Mouse (Mus musculus): ENCODE results near the gene Arl5a.

Gene Arl5a

DNA sequence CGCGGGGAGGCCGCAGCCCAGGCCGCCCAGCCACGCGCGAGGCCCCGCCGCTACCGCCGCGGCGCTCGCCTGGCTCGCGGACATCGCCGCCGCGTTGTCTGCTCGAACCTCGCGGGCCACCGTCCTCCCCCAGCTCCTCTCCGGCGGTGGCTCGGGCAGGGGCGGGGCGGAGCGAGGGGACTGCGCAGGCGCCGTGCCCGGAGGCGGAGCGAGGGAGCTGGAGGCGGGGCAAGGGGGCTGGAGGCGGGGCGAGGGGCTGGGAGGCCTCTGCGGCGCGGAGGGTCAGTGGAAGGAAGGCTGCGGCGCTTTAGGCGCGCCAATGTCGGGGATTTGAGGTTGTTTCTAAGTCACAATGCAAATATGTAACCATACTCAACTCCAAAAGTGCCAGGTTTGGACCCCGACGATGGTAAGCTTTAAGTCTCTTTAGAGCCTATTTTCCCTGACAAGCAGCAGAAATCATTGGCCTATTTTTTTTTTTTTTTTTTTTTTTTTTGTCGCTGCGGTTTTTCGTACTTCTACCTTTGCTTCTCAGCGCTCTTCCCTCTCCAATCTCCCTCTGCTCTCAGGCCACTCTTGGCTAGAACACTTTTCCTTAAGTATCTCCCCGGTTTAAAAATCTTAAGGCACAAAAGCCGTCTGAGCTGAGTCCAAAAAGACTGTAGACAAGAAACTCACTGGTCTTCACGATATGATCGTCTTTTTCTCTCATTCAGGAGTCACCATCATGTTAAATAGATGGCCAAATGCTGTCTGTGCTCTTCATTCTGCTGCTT is at the start of gene Arl5a:
Arl5a (minus strand) TSS at position 155 of the 776 bp plus-strand sequence.
- DNase-seq (ENCODE audit: low spot score): peak; percentile 83

DNA sequence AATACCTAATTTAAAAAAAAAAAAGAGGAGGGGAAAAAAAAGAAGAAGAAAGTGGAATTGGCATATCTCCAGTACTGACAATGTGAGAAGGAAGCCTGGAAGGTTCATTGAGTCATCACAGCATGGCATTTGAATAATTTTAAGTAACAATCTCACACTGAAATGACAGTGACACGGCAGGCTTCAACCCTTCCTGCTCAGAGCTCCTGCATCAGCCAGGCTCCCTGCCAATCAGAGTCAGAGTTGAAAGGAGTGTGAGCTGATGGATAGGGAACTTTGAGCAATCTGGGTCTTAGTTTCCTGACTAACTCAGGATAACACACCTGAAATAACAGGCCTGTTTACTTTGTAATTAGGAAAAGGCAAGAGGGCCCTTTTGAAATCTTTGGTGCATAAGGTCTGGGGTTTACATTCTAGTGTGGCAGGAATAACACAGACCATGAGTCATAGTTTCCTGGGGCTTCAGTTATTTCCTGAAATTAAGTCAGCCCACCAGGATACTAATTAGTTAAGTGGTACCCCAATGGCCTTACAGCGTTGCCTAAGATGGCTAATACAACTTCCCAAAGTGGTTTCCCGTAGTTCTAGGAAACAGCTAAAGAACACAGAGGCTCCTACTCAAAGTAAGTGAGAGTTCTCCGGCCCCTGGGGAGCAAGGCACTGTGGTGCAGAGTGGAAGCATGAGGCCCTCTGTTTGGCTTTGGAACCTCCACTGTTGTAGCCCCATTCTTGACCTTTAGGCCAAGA is 47.0 kb upstream of the Arl5a start:
- DNase-seq (ENCODE audit: low spot score): no peak

DNA sequence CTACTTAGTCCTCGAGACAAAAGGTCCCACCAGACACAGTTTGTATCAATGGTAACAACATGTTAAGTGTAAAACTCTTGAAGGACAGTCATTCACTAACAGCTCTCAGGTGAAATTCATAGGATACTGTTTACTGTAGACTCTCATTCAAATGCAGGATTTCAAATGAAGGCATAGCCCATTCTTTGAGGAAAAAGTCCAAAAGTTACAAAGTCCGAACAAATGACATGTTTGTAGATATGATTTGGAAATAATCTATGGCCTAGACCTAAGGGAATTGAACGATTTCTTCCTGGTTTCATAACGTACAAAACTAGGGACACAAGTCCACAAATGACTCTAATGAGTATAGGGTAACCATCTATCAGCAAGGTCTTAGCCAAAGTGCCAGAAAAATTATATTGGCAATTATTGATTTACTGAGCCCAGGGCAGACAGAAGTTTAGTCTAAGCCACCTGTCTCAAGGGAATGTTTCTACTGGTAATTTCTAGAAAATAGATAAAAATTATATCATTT is 45.4 kb upstream of the Arl5a start:
- no peak for DNase-seq (ENCODE audit: low spot score)

DNA sequence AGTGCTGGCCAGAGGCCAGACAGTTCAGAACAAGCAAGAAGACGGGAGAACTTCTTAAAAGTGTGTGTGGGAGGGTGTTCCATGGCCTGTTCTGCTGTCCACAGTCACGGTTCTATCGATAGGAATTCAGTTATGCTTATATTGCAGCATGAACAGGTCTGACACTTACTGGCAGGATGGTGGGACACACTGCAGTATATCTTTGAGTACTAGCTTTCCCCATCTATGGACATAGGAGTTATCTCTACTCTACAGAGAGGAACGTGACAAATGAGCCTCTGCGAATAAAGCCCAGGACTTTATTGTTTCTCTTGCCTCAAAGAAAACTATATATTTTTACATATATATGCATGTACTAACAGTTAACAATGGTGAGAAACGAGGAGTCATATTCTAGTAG is 42.9 kb upstream of the Arl5a start:
- DNase-seq (ENCODE audit: low spot score): no peak

DNA sequence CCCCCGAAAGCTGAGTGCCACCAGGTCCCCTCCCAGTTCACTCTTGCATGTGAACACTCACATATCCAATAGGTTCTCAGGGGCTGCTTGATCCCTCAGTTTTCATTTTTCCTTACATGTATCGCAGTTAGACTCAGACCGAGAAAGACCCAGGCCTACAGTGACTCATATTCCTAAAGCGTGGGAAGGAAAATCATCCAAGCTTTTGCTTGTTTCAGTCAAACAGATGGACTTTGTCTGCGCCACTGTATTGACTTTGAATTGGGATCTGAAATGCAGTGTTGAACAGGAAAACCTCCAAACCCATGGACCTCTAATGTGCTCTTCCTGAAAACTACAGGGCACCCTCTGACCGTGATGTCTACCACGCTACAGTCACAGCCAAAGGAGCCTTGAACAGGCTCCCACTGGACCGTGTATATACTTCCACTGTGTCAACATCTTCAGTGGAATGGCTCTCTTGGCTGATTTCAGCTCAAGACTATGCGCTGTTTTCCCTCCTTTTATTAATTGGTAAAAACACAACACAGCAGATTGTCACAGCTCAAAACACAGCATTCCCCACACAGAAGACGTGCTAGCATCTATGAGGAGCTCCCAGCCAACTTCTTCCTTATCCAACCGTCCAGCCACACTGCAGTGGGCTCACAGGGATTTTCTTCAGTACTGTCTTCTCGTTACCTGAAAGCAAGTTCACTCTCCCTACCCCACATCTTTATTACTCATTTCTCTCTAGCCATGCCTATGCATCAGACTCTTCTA is 36.7 kb upstream of the Arl5a start:
- DNase-seq (ENCODE audit: low spot score): no peak

DNA sequence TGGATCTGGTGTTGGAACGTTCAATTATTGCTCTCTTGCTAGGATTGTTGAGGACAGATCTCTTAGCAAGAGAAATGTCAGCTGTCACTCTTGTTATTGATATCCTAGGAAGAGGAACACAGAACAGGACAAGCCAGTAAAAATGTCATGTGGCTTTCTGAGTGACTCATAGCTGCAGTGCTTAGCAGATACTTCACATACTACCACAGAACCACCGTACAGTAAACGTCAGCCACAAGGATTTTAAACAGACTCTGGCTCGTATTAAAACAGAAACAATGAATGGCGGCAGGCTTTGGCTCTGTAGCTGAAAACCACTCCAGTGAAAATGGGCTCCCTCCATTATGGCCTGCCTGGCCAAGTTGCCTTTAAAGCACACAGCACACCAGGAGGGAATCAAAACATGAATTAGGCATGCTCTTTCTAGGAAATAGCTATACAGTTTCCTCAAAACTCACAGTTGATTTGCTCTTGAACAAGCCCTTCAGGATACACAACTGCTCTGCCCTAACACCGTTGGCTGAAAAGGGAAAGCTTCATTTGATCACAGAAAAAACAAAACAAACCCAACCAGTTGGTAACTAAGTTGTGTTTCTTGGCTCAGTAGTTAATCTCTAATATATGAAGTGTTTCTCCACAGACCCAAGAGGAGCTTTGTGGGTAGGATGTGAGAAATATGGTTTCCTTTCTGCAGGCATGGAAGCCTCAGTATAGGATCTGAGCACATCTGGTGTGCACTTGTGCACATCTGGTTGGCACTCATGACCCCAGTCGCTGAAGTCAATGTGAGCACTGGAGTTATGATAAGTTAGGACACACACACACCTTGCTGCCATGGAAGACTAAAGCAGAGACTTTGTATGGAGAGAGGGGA is 31.1 kb upstream of the Arl5a start:
- DNase-seq (ENCODE audit: low spot score): no peak

DNA sequence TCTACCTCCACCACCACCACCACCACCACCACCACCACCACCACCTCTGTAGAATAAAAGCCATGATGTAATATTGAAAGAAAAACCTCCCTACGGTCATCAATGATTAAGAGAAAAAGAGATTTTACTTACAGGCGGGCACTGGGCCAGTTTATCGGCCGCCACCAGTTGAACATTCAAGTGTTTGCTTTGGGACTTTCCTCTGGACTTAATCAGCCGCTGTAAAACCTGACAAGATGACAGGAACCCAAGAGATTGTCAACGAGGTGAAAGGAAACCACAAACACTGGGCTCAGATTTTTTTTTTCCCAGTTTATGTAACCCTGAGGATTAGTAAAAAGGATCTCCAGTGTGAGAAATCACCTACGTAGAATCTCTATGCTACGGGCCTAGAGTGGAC is 25.1 kb upstream of the Arl5a start:
- DNase-seq (ENCODE audit: low spot score): no peak

DNA sequence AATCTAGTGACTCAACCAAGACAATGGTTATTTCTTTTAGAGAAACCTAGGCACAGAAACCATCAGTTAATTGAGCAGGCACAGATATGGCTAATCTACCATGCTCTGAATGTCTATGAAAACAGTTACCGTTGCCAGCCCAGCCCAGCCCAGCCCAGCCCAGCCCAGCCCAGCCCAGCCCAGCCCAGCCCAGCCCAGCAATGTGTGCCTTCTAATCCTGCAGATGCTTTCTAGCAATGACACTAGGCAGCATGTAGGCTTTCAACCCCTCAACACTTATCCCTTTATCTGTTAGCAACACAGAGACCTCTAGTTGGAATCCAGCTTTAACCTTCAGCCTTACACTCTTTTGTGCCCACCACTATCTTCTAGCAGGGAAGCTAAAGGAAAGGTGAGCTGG is 24.2 kb upstream of the Arl5a start:
- no peak for DNase-seq (ENCODE audit: low spot score)

DNA sequence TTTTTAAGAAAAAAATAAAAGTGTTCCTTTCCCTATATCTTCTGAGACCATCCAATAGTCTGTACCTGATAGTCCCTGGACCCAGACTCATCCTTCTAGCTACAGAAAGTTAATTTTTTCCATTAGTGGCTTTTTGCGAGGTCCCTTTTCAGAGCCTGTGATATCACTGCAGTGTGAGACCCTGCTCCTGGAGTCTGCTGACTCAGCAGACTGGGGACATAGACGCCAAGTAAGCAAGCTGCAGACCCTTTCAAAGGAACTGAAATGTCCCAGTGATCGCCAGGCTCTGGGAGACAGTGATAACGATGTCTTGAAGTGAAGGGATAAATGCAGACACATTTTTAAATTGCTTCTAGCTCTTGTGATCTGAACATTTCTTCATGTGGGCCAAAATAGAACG is 21.9 kb upstream of the Arl5a start:
- DNase-seq (ENCODE audit: low spot score): no peak

DNA sequence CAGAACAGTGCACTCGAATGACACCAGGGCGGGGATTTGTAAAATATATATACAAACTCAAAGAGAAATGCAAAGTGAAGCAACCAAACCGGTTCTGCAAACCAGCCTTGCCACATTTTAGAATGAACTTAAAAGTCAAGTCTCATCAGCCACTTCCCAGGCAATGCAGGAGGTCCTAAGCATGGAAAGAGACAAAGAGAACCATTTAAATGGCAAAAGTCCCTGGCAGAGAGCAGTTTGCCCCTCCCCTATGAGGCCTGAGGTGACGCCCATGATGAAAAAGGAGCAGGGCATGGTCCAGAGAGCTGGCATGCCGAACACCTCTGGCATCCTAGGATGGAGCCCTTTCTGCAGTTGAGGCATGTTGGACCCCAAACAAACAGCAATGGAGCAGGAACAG is 17.4 kb upstream of the Arl5a start:
- DNase-seq (ENCODE audit: low spot score): no peak

DNA sequence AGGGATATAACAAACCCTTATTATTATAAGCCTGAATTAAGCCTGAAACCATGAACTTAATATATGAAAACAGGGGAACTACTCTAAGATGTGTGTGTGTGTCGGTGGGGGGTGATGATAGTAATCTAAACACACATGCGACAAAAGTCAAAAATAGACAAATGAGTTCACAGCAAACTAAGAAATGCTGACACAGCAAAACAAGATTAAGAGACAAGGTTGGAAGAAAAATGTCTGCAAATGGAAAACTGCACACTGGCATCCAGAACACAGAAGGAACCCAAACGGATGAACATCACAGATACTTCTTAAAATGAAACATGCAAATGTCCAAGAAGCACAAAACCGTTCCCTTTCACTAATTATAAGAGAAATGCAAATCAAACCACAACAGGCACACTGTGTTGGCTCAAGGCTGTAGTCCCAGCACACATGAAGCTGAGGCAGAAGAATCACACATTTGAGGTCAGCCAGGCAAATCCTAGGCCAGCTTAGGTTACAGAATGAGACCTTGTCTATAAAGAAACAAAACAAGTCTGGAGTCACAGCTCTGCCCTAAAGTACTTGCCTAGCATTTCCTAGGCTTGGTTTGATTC is 15.8 kb upstream of the Arl5a start:
- DNase-seq (ENCODE audit: low spot score): no peak

DNA sequence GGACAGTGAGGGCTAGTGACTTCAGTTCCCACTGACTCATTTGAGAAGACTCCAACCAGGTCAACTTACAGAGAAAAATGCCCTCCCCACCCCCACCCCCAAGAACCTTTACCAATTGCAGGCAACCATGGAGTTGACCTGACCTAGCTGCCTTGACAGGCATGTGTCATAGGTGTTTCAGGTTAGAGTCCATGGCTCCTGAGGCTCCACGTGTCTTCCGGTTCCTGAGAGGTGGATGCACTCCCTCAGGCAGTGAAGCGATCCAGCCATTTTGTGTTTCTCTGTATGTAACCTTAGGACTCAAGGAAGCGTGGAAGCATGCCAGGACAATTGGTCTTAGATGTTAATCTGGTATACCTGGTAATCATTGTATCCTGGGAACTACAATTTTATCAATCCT is 13.7 kb upstream of the Arl5a start:
- DNase-seq (ENCODE audit: low spot score): no peak

DNA sequence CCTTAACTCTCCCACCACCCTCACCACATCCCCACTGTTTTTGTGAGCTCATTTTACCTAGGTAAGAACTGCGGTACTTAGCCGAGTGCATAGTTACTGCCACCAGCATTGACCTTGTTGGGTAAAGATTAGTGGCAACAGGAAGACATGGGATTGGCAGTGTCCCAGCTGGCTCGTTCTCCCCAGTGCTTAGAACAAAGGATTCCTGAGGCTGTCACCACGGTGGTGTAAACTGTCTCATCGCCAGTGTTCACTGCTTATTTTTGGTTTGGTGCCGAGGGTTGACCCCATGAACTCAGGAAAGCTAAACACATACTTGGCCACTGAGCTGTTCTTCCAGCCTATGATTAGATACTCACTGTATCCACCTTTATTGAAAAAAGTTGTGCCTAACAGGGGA is 13.3 kb upstream of the Arl5a start:
- DNase-seq (ENCODE audit: low spot score): no peak

DNA sequence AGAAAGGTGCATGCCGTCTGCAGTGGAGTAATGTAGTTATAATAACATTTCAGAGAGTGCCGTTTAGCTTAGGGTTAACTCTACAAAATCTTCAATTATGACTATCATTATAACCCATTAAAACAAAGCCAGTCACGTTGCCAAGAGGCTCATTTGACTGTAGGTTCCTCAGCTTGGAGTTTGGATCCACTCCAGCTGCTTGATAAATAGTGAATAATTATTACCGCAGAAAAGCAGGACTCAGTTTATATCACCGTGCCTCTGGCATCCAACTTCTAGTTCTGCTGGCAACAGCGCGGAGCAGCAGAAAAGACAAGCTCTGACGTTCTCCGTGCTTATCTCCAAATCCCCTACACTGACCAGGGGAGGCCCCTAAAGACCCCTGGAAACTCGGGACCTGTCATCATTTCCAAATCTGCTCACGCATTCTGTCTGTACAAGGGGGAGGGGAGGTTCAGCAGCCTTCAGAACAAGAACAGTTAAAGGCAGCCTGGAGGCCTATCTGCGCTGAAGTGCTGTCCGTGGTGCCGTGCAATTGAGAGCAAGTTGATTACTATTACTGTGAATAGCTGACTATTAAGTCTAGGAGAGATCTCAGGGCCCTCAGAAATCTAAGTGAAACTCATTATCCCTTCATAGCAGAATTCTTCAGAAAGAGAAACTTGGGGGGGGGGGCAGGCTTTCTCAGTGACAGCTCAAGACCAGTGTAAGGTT is 11.4 kb upstream of the Arl5a start:
- no peak for DNase-seq (ENCODE audit: low spot score)

DNA sequence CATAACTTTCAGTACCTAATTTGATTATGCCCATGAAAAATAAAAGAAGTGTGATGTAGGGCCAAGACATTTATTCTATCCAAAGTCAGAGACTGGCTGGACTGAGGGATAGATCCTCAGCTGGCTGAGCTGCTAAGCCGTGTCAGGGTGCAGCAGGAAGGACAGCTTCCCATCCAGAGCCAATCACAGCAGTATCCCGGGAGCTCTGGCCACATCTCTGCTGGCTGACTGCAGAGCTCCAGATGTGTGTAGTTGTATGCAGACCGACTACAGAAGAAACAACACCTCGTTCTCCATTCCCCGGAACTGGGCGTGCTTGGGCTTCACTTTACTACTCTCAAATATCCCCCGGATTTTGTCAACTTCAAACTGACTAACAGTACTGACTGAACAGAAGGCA is 8.7 kb upstream of the Arl5a start:
- DNase-seq (ENCODE audit: low spot score): no peak

DNA sequence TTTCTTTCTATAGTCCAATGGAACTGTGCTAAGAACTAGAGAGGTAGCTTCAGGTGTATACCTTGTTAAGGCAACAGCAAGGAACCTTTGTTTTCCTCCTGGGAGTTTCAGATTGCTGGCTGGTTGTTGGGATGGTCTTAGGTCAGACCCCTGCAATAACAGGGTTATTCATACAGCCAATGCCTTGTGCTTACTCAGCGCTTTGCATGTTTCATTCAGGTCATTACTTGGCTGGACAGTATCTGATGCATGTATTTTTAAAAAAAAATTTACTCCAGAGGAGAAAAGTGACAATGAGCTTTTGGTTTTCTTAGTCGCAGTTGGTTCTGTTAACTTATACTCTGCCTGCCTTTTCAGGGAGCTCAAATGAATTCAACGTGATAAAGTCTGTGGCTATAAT is 2.7 kb upstream of the Arl5a start:
- DNase-seq (ENCODE audit: low spot score): no peak

DNA sequence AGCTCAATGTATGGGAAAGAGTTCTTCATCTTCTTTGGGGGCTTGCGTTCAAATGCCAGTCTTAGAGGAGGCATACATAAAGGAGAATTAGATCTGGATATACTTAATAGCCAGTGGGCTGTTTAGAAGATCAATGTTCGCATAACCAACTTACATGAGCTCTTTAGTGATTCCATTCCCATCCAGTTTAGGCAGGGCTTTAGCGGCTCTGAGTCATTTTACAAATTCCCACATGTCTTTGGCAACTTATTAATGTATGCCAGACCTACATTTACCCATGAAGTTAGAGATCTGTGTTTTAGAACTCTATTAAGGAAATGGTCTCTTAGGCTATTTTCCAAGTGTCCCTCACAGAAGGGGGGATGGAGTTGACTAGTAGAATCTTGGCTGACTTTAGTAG is 1.3 kb upstream of the Arl5a start:
- no peak for DNase-seq (ENCODE audit: low spot score)

DNA sequence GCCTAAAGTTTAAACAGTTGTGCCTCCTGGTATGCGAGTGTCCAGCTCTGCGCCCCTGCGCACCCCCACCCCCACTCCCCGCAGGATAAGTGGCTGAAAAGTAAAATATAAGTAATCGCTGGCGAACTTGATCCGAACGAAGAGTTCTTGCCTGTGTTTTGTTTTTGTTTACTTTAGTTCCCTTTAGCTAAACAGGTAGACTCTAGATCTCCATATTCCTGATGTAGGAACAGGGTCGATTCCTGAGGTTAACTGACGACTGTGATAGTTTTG is 758 bp upstream of the Arl5a start:
- DNase-seq (ENCODE audit: low spot score): no peak

DNA sequence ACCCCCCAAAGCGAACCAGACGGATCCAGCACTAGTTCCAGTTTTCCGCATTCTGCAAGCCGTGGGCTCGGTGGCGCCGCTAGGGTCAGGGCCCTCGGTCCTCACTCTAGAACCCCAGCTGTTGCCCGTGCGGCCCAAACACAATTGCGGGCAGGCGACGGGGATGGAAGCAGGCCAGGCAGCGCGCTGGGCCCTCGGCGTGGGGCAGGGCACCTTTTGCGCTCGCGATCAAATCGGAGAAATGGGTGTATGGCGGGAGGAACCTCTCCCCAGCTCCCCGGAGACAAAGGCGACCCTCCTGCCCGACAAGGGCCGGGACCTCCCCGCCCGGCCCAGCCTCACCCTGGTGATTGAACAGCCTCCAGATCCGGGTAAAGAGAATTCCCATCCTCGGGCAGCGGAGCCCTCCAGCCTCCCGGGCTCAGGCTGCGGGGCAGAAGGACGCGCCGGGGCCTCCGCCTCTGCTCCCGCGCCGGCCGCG is 413 bp downstream of the Arl5a start:
- no peak for DNase-seq (ENCODE audit: low spot score)

DNA sequence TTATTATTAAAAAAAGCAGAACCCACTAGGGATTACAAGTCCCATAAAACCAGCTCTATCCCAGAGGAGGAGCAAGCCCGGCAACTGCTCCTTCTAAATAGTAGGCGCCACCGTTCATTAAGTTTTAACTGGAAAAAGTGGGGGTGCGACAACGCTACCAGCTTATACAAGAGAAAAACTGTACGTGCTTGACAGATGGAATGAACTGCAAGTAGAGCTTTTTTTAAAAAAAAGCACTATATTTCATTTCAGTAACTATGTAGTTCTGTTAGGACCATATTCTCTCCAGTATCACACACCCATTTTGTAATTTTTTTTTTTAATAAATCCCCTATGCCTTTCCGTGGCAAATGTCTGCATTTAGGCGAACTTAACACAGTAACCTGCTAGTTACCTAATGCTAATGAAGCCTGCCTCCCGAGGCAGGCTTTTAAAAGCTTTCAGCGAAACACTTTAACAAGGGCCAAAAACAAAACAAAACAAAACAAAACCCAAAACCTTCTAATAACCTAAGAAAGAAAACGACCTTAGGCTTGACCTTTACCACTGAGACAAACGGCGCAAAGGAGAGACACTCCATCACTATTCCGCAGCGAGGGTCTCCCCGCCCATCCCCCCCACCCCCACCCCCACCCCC is 972 bp downstream of the Arl5a start:
- DNase-seq (ENCODE audit: low spot score): no peak
